Mouse (Mus musculus) spleen, adult 2 months (tissue): Measurements from ENCODE around the gene 1700016D06Rik.

Experiments
- CTCF ChIP-seq: fragments of 200-500 bp; IDR thresholded peaks from 2 replicates; pipeline ENCODE4 v1.5.1; 2011; ENCODE audit warnings: mild to moderate bottlenecking, inconsistent platforms; ENCODE audit not compliant: insufficient read depth, insufficient read length, insufficient replicate concordance; ENCODE audit errors: extremely low read depth
- POLR2A ChIP-seq: fragments of 200-500 bp; IDR thresholded peaks from 2 replicates; pipeline ENCODE4 v1.6.1; 2011; ENCODE audit warnings: low read depth, low read length, inconsistent platforms

DNA sequence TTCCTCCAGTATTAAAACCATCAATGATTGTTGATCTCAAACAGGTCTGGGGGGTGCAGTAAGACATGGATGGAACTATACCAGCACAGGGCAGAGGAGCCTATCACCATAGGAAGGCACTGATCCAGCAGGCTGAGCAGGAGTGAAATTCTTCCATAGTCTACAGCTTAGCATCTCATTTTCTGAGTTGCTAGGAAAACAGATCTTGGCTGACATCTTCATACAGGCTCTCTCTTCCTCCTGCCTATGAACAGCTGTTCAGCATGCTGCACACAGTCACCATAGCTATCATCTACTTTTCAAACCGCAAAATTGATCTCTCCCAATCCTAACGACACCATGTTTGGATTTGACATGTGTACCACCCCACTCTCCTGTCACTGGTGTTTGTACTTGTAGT lies 82.8 kb downstream of the 1700016D06Rik start:
- TF ChIP-seq POLR2A (no peak), CTCF (no peak)
